19 mouse cellular contexts compared by ENCODE assay signal in genomic region chr9:116245136-116245535, GRCm38 (mm10).
DNase-seq lines count a peak whose midpoint lies in the region; ATAC-seq and TF ChIP-seq lines count a peak whose summit lies in the region.
"Had no signal": no experiment of that assay in that cellular context is flagged by ENCODE, and none has a peak within 500 bp of the region (broad histone marks: within the 10 kb centered on the region; RNA-seq: fewer than 3 reads in every experiment).

No protein-coding gene starts in this region.

- H3K9ac ChIP-seq in lung, embryonic 16.5 days (ENCODE audit: low read length): no peak overlapping the region
- no peak overlapping the region for H3K9ac ChIP-seq in stomach, postnatal 0 days (ENCODE audit: low read length)
- H3K9ac ChIP-seq: forebrain, embryonic 13.5 days; heart, embryonic 13.5 days; hindbrain, embryonic 13.5 days; limb, embryonic 13.5 days; liver, embryonic 12.5 days had no signal

- no peak for TF ChIP-seq EP300 in stomach, postnatal 0 days (optimal IDR thresholded peaks at IDR 0.05)

- H3K36me3 ChIP-seq in kidney, adult 2 months (ENCODE audit: control insufficient read depth, insufficient read depth, low read length): no peaks in the 10 kb centered on the region
- H3K36me3 ChIP-seq in lung, embryonic 16.5 days (ENCODE audit: control insufficient read depth, insufficient read depth, low read length): no peaks in the 10 kb centered on the region
- H3K36me3 ChIP-seq in stomach, postnatal 0 days (ENCODE audit: control insufficient read depth, insufficient read depth, low read length): no peaks in the 10 kb centered on the region
- H3K36me3 ChIP-seq: heart, embryonic 13.5 days; hindbrain, embryonic 13.5 days; limb, embryonic 13.5 days; liver, embryonic 12.5 days had no signal

- H3K4me3 ChIP-seq in kidney, adult 2 months (ENCODE audit: insufficient read depth, low read depth, low read length): no peak overlapping the region
- no peak overlapping the region for H3K4me3 ChIP-seq in lung, embryonic 16.5 days (ENCODE audit: low read length)
- no peak overlapping the region for H3K4me3 ChIP-seq in stomach, postnatal 0 days (ENCODE audit: low read depth, low read length)
- H3K4me3 ChIP-seq: forebrain, embryonic 13.5 days; heart, embryonic 13.5 days; hindbrain, embryonic 13.5 days; limb, embryonic 13.5 days; liver, embryonic 12.5 days had no signal

- WGBS in kidney, adult 2 months: 69% methylated on average over 5 of the region's 5 CpGs
- WGBS in lung, embryonic 16.5 days: 51% methylated on average over 5 of the region's 5 CpGs
- 65% methylated on average over 5 of the region's 5 CpGs for WGBS in stomach, postnatal 0 days

- peak; percentile 35; the same call in 1 of the 2 replicates for ATAC-seq in lung, embryonic 16.5 days (ENCODE audit: low read depth)
- ATAC-seq in common myeloid progenitor, adult 5-6 weeks (replicated peaks; ENCODE audit: low read depth, poor library complexity, severe bottlenecking): peak; percentile 73
- ATAC-seq in stomach, postnatal 0 days (ENCODE audit: low FRiP score, low TSS enrichment): peak; percentile 72
- ATAC-seq: forebrain, embryonic 13.5 days; inflammation-experienced regulatory T-cells, adult 6 months; liver, embryonic 12.5 days had no signal

- DNase-seq in kidney, adult 2 months: peak; percentile 41
- DNase-seq in kidney, adult 18-20 months: no peak
- DNase-seq in lung, adult 18-20 months: no peak
- DNase-seq in stomach, postnatal 0 days (ENCODE audit: low spot score): peak; percentile 45
- DNase-seq in cerebellum, postnatal 25 days: no peak
- DNase-seq: adrenal gland, postnatal 10 days; cerebellum, adult 18-20 months; cerebellum, postnatal 36 days; heart, postnatal 36 days; layer of hippocampus, postnatal 36 days; thymus, postnatal 25 days had no signal

- no peak for TF ChIP-seq CTCF in kidney, adult 2 months (conservative IDR thresholded peaks at IDR 0.05; ENCODE audit: insufficient read depth, insufficient read length, low read depth, low read length)
- TF ChIP-seq CTCF in stomach, postnatal 0 days (IDR thresholded peaks at IDR 0.05; ENCODE audit: low read depth): no peak

- H3K27ac ChIP-seq in kidney, adult 2 months (ENCODE audit: insufficient read depth, low read depth, low read length): no peak overlapping the region
- H3K27ac ChIP-seq in lung, embryonic 16.5 days (ENCODE audit: low read length): no peak overlapping the region
- no peak overlapping the region for H3K27ac ChIP-seq in stomach, postnatal 0 days (replicated peaks)
- H3K27ac ChIP-seq: forebrain, embryonic 13.5 days; heart, embryonic 13.5 days; hindbrain, embryonic 13.5 days; limb, embryonic 13.5 days; liver, embryonic 12.5 days had no signal

- H3K4me2 ChIP-seq in lung, embryonic 16.5 days (ENCODE audit: low read depth, low read length): no peak overlapping the region
- H3K4me2 ChIP-seq in stomach, postnatal 0 days (replicated peaks; ENCODE audit: low read depth): no peak overlapping the region
- H3K4me2 ChIP-seq: forebrain, embryonic 13.5 days; heart, embryonic 13.5 days; hindbrain, embryonic 13.5 days; limb, embryonic 13.5 days; liver, embryonic 12.5 days had no signal

- H3K27me3 ChIP-seq in kidney, adult 2 months (replicated peaks; ENCODE audit: control insufficient read depth, insufficient read depth, low read length): no peaks in the 10 kb centered on the region
- H3K27me3 ChIP-seq in lung, embryonic 16.5 days (ENCODE audit: control insufficient read depth, insufficient read depth, low read depth, low read length): no peaks in the 10 kb centered on the region
- no peaks in the 10 kb centered on the region for H3K27me3 ChIP-seq in stomach, postnatal 0 days (ENCODE audit: control insufficient read depth, insufficient read depth, low read length)
- H3K27me3 ChIP-seq: forebrain, embryonic 13.5 days; heart, embryonic 13.5 days; hindbrain, embryonic 13.5 days; limb, embryonic 13.5 days; liver, embryonic 12.5 days had no signal

- H3K9me3 ChIP-seq in lung, embryonic 16.5 days (ENCODE audit: control insufficient read depth, low read length): no peaks in the 10 kb centered on the region
- H3K9me3 ChIP-seq in stomach, postnatal 0 days (ENCODE audit: control insufficient read depth, low read length): no peaks in the 10 kb centered on the region
- H3K9me3 ChIP-seq: forebrain, embryonic 13.5 days; heart, embryonic 13.5 days; hindbrain, embryonic 13.5 days; limb, embryonic 13.5 days; liver, embryonic 12.5 days had no signal

- no peaks in the 10 kb centered on the region for H3K4me1 ChIP-seq in kidney, adult 2 months (ENCODE audit: control insufficient read depth, insufficient read depth, low read length)
- peaks cover 18% of the 10 kb centered on the region for H3K4me1 ChIP-seq in lung, embryonic 16.5 days (replicated peaks; ENCODE audit: control insufficient read depth, insufficient read depth, low read length)
- 0 out of 2 replicates have a peak, but pooled peaks cover 3% of the 10 kb centered on the region for H3K4me1 ChIP-seq in stomach, postnatal 0 days (replicated peaks; ENCODE audit: control insufficient read depth, insufficient read depth)
- H3K4me1 ChIP-seq: forebrain, embryonic 13.5 days; hindbrain, embryonic 13.5 days; liver, embryonic 12.5 days had no signal

- no peak for TF ChIP-seq POLR2A in kidney, adult 2 months (IDR thresholded peaks at IDR 0.05; ENCODE audit: low read depth, low read length)

Comparison
In these comparisons a context has a peak if more than half of its experiments do, and no peak if none do; other contexts are left out.
1. DNase-seq: peak in kidney, adult 2 months (single experiment) and stomach, postnatal 0 days (single experiment); none in kidney, adult 18-20 months (single experiment), lung, adult 18-20 months (0 of 2) and cerebellum, postnatal 25 days (0 of 2).
2. Peak in every context shown above with its lines, with median percentiles within 50 percentile points of each other: ATAC-seq.